ENCODE assay signal across 7 mouse cellular contexts in genomic region chrX:20869962-20870513, GRCm38 (mm10). TPM values are rescaled to one million over a fixed set of nuclear protein-coding genes. Genes with fewer than 3 reads are reported as not detected.
DNase-seq lines count a peak whose midpoint lies in the region; ATAC-seq and TF ChIP-seq lines count a peak whose summit lies in the region.

Gene Timp1 (plus strand): TSS chrX:20870166.

- DNase-seq in ES-CJ7 (ENCODE audit: low read depth, low spot score), result peak; percentile 76
- peak; percentile 82 for DNase-seq in adrenal gland, adult 2 months
- no peak for DNase-seq in hindbrain, embryonic 14.5 days (ENCODE audit: low spot score)
- no peak for DNase-seq in spleen, postnatal 14 days (ENCODE audit: low spot score in 2 of 2)

- TF ChIP-seq CTCF in small intestine, adult 2 months (IDR thresholded peaks at IDR 0.05; ENCODE audit: extremely low read depth, insufficient read length, insufficient replicate concordance, low read depth, low read length), result no peak

- no peaks in the 10 kb centered on the region for H3K27me3 ChIP-seq in forebrain, embryonic 15.5 days
- H3K27me3 ChIP-seq in hindbrain, embryonic 14.5 days (ENCODE audit: control insufficient read depth, insufficient read depth, low read length), result no peaks in the 10 kb centered on the region
- no peaks in the 10 kb centered on the region for H3K27me3 ChIP-seq in lung, embryonic 15.5 days
- no peaks in the 10 kb centered on the region for H3K27me3 ChIP-seq in small intestine, adult 2 months (ENCODE audit: control insufficient read depth, insufficient read depth, low read length)

- H3K4me1 ChIP-seq in forebrain, embryonic 15.5 days, result no peaks in the 10 kb centered on the region
- H3K4me1 ChIP-seq in hindbrain, embryonic 14.5 days (replicated peaks; ENCODE audit: control insufficient read depth, insufficient read depth, low read length), result no peaks in the 10 kb centered on the region
- no peaks in the 10 kb centered on the region for H3K4me1 ChIP-seq in lung, embryonic 15.5 days
- H3K4me1 ChIP-seq in small intestine, adult 2 months (ENCODE audit: control insufficient read depth, insufficient read depth, insufficient read length, low read length), result no peaks in the 10 kb centered on the region

- H3K27ac ChIP-seq in forebrain, embryonic 15.5 days (replicated peaks), result no peak within 1 kb of the TSS
- no peak within 1 kb of the TSS for H3K27ac ChIP-seq in hindbrain, embryonic 14.5 days
- H3K27ac ChIP-seq in lung, embryonic 15.5 days, result no peak within 1 kb of the TSS
- H3K27ac ChIP-seq in small intestine, adult 2 months (ENCODE audit: insufficient read depth, low read depth, low read length), result no peak within 1 kb of the TSS

- H3K4me3 ChIP-seq in forebrain, embryonic 15.5 days, result no peak within 1 kb of the TSS
- no peak within 1 kb of the TSS for H3K4me3 ChIP-seq in hindbrain, embryonic 14.5 days (replicated peaks; ENCODE audit: low read length)
- H3K4me3 ChIP-seq in lung, embryonic 15.5 days, result peak within 1 kb of the TSS; percentile 41
- peak within 1 kb of the TSS; percentile 35 for H3K4me3 ChIP-seq in small intestine, adult 2 months (ENCODE audit: low read depth, low read length)

- H3K9ac ChIP-seq in forebrain, embryonic 15.5 days (replicated peaks), result no peak within 1 kb of the TSS
- no peak within 1 kb of the TSS for H3K9ac ChIP-seq in hindbrain, embryonic 14.5 days
- H3K9ac ChIP-seq in lung, embryonic 15.5 days, result peak within 1 kb of the TSS; percentile 36

- no peaks in the 10 kb centered on the region for H3K36me3 ChIP-seq in forebrain, embryonic 15.5 days
- H3K36me3 ChIP-seq in hindbrain, embryonic 14.5 days (replicated peaks; ENCODE audit: control insufficient read depth, insufficient read depth), result no peaks in the 10 kb centered on the region
- H3K36me3 ChIP-seq in lung, embryonic 15.5 days, result no peaks in the 10 kb centered on the region
- no peaks in the 10 kb centered on the region for H3K36me3 ChIP-seq in small intestine, adult 2 months (ENCODE audit: control insufficient read depth, insufficient read depth, low read length)

- ATAC-seq in forebrain, embryonic 15.5 days (replicated peaks), result peak; percentile 58; the same call in 1 of the 2 replicates
- peak; percentile 52; the same call in 1 of the 2 replicates for ATAC-seq in hindbrain, embryonic 14.5 days (ENCODE audit: low FRiP score)
- peak; percentile 94 for ATAC-seq in lung, embryonic 15.5 days (ENCODE audit: borderline replicate concordance, extremely low read depth, low FRiP score, low TSS enrichment)

- 0 out of 2 replicates have a peak within 1 kb of the TSS, but pooled peaks have one; percentile 8 for H3K4me2 ChIP-seq in forebrain, embryonic 15.5 days (replicated peaks)
- H3K4me2 ChIP-seq in hindbrain, embryonic 14.5 days (replicated peaks), result peak within 1 kb of the TSS; percentile 10; the same call in 1 of the 2 replicates
- peak within 1 kb of the TSS; percentile 56 for H3K4me2 ChIP-seq in lung, embryonic 15.5 days

- 23% methylated on average over 18 of the region's 18 CpGs for WGBS in forebrain, embryonic 15.5 days
- WGBS in hindbrain, embryonic 14.5 days, result 24% methylated on average over 18 of the region's 18 CpGs
- 16% methylated on average over 18 of the region's 18 CpGs for WGBS in lung, embryonic 15.5 days
- 19% methylated on average over 18 of the region's 18 CpGs for WGBS in small intestine, adult 2 months

- H3K9me3 ChIP-seq in forebrain, embryonic 15.5 days, result no peaks in the 10 kb centered on the region
- no peaks in the 10 kb centered on the region for H3K9me3 ChIP-seq in hindbrain, embryonic 14.5 days (ENCODE audit: control insufficient read depth, low read length)
- H3K9me3 ChIP-seq in lung, embryonic 15.5 days, result no peaks in the 10 kb centered on the region

- TF ChIP-seq POLR2A in small intestine, adult 2 months (IDR thresholded peaks at IDR 0.05; ENCODE audit: low read depth, low read length), result no peak

RNA-seq across cellular contexts. Expression of gene Timp1, which starts in this region (rescaled TPM):
- 10 to 100 TPM; 20.7 to 45.5 TPM for total RNA-seq in adrenal gland, adult 2 months (2021)
- polyA plus RNA-seq in adrenal gland, adult 2 months (2012; rRNA removed), result 34.9 and 39.0 TPM in 2 replicates
- polyA plus RNA-seq in forebrain, embryonic 15.5 days (2015; fragmentation: Nextera tagmentation; extraction: Ambion mirVana), result 2.4 and 2.9 TPM in 2 replicates
- 4.3 and 5.3 TPM in 2 replicates for polyA plus RNA-seq in hindbrain, embryonic 14.5 days (2014; fragmentation: Nextera tagmentation; extraction: Ambion mirVana)
- polyA plus RNA-seq in lung, embryonic 15.5 days (2015; fragmentation: Nextera tagmentation; extraction: Ambion mirVana), result 26.4 and 27.0 TPM in 2 replicates
- polyA plus RNA-seq in small intestine, adult 2 months (2012; rRNA removed), result 1.3 and 6.9 TPM in 2 replicates

Comparison
In these comparisons a context has a peak if more than half of its experiments do, and no peak if none do; other contexts are left out.
1. DNase-seq: peak in ES-CJ7 (single experiment) and adrenal gland, adult 2 months (single experiment); none in hindbrain, embryonic 14.5 days (single experiment) and spleen, postnatal 14 days (0 of 2).
2. H3K4me3 ChIP-seq: peak in lung, embryonic 15.5 days (single experiment) and small intestine, adult 2 months (single experiment); none in forebrain, embryonic 15.5 days (single experiment) and hindbrain, embryonic 14.5 days (single experiment).
3. Peak in every context shown above with its lines, with median percentiles within 50 percentile points of each other: ATAC-seq and H3K4me2 ChIP-seq.